Mouse (Mus musculus): ENCODE measurements around the gene Loxl1.

DNA sequence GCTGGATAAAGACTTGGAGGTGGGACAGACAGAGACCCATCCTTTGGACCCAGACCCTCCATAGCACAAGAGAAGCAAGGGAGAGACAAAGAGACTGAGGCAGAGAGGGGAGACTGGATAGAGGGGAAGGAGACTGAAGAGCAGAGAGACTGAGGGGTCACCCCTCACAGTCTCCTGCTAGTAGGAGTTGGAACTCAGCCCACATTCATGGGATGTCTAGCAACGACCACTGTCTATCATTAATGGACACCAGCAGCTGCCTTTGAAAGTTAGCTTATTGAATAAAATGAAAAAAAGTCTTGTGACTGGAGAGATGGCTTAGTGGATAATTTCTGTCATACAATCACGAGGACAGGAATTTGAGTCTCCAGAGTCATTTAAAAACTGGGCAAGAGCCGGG, 45.9 kb downstream of the Loxl1 start:
- TF ChIP-seq CTCF (IDR thresholded peaks at IDR 0.05; ENCODE audit: low read depth, low read length) (no peak), GATA1 (IDR thresholded peaks at IDR 0.05; ENCODE audit: borderline replicate concordance, low read length) (no peak), TAL1 (conservative IDR thresholded peaks at IDR 0.05; ENCODE audit: low read depth, low read length) (no peak), POLR2AphosphoS5 (IDR thresholded peaks at IDR 0.05; ENCODE audit: insufficient replicate concordance, low read depth, low read length) (no peak)
